Mouse (Mus musculus): ENCODE measurements around the gene Rab3ip.

DNA sequence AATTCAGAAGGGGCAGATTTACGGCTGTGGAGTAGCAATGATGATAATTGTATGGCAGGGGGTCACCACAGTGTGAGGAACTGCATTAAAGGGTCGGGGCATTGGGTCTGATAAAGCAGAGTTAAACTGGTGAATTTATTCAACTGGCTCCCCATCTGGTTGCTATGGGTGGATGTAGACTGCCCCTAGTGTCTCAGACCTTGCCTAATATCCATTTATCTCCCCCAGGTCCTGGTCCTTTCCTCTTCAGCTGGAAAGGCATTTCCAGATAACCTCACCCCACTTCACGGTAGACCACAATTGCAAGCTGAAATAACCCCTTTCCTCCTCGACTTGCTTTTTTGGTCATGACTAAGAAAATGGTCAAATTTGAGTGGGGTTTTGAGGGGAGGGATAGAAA, 26.9 kb upstream of the Rab3ip start:
- TF ChIP-seq POLR2A (IDR thresholded peaks at IDR 0.05; ENCODE audit: control insufficient read depth, low read depth, low read length) (no peak), CTCF (IDR thresholded peaks at IDR 0.05; ENCODE audit: control insufficient read depth, insufficient read depth, insufficient replicate concordance, low read depth, low read length) (no peak)

Measured in testis, adult 2 months (tissue).